Mouse (Mus musculus): ENCODE data around the gene Mylk3.
A peak's percentile ranks its signal among the peaks of the same experiment; 100 is the strongest.

The Mylk3 gene

GRCm38 (mm10) chr8:85386205-85386604 lies at the start of gene Mylk3:
Gene Mylk3, minus strand, starts transcription at chr8:85386345.
- DNase-seq (ENCODE audit: low read depth, low spot score): peak; percentile 56

- DNase-seq (ENCODE audit: low read depth, low spot score): no peak
Measured at GRCm38 (mm10) chr8:85435736-85436135, 49.6 kb upstream of the Mylk3 start.

GRCm38 (mm10) chr8:85434817-85435216 lies 48.7 kb upstream of the Mylk3 start:
- no peak for DNase-seq (ENCODE audit: low read depth, low spot score)

GRCm38 (mm10) chr8:85433017-85433393 lies 46.9 kb upstream of the Mylk3 start:
- no peak for DNase-seq (ENCODE audit: low read depth, low spot score)

- peak; percentile 98 for DNase-seq (ENCODE audit: low read depth, low spot score)
Measured at GRCm38 (mm10) chr8:85432168-85433016, 46.2 kb upstream of the Mylk3 start, which contains the start of gene 4921524J17Rik. Gene 4921524J17Rik, minus strand, starts transcription at chr8:85432833.

GRCm38 (mm10) chr8:85431281-85432167 lies 45.4 kb upstream of the Mylk3 start:
- DNase-seq (ENCODE audit: low read depth, low spot score): peak; percentile 45

GRCm38 (mm10) chr8:85430801-85431200 lies 44.7 kb upstream of the Mylk3 start:
- DNase-seq (ENCODE audit: low read depth, low spot score): no peak

GRCm38 (mm10) chr8:85429219-85429618 lies 43.1 kb upstream of the Mylk3 start:
- DNase-seq (ENCODE audit: low read depth, low spot score): peak; percentile 40

GRCm38 (mm10) chr8:85427026-85427425 lies 40.9 kb upstream of the Mylk3 start:
- no peak for DNase-seq (ENCODE audit: low read depth, low spot score)

GRCm38 (mm10) chr8:85421329-85421728 lies 35.2 kb upstream of the Mylk3 start:
- no peak for DNase-seq (ENCODE audit: low read depth, low spot score)

- DNase-seq (ENCODE audit: low read depth, low spot score): no peak
Measured at GRCm38 (mm10) chr8:85408526-85408925, 22.4 kb upstream of the Mylk3 start.

GRCm38 (mm10) chr8:85408053-85408505 lies 21.9 kb upstream of the Mylk3 start:
- DNase-seq (ENCODE audit: low read depth, low spot score): peak; percentile 60

- no peak for DNase-seq (ENCODE audit: low read depth, low spot score)
Measured at GRCm38 (mm10) chr8:85405961-85406360, 19.8 kb upstream of the Mylk3 start.

GRCm38 (mm10) chr8:85405418-85405817 lies 19.3 kb upstream of the Mylk3 start:
- DNase-seq (ENCODE audit: low read depth, low spot score): peak; percentile 33

- DNase-seq (ENCODE audit: low read depth, low spot score): no peak
Measured at GRCm38 (mm10) chr8:85398548-85398947, 12.4 kb upstream of the Mylk3 start.

GRCm38 (mm10) chr8:85397508-85397907 lies 11.4 kb upstream of the Mylk3 start:
- peak; percentile 53 for DNase-seq (ENCODE audit: low read depth, low spot score)

GRCm38 (mm10) chr8:85396432-85397079 lies 10.4 kb upstream of the Mylk3 start:
- DNase-seq (ENCODE audit: low read depth, low spot score): no peak

- DNase-seq (ENCODE audit: low read depth, low spot score): no peak
Measured at GRCm38 (mm10) chr8:85395681-85396431, 9.7 kb upstream of the Mylk3 start.

GRCm38 (mm10) chr8:85395017-85395416 lies 8.9 kb upstream of the Mylk3 start:
- DNase-seq (ENCODE audit: low read depth, low spot score): no peak

GRCm38 (mm10) chr8:85393199-85393598 lies 7.1 kb upstream of the Mylk3 start:
- DNase-seq (ENCODE audit: low read depth, low spot score): no peak

GRCm38 (mm10) chr8:85391438-85391837 lies 5.3 kb upstream of the Mylk3 start:
- DNase-seq (ENCODE audit: low read depth, low spot score): no peak

Measured in brain, adult 2 months (tissue).